Mouse (Mus musculus): ENCODE results near the gene Bok. TPM values are rescaled to one million over a fixed set of nuclear protein-coding genes. Genes with fewer than 3 reads are reported as not detected.

Gene Bok
- polyA plus RNA-seq, 1 experiment, result 3.1 TPM

- TF ChIP-seq CTCF (IDR thresholded peaks at IDR 0.05; ENCODE audit: control insufficient read depth, insufficient read depth, low read length), result no peak
- Histone ChIP-seq H3K4me1 (ENCODE audit: control insufficient read depth, insufficient read depth, low read length) (peaks cover 2% of the 10 kb centered on the region; the same call in 1 of the 2 replicates), H3K27ac (ENCODE audit: control insufficient read depth, insufficient read depth, low read depth, low read length, poor library complexity) (no peak overlapping the region), H3K4me3 (replicated peaks; ENCODE audit: control insufficient read depth, low read depth, low read length) (no peak overlapping the region)
- 6% methylated on average over 7 of the region's 7 CpGs for WGBS
Measured at GRCm38 (mm10) chr1:93679889-93680568, 5.4 kb upstream of the Bok start.

GRCm38 (mm10) chr1:93686245-93686960, 943 bp downstream of the Bok start:
- no peak for TF ChIP-seq CTCF (IDR thresholded peaks at IDR 0.05; ENCODE audit: control insufficient read depth, insufficient read depth, low read length)
- no peak for TF ChIP-seq POLR2A (IDR thresholded peaks at IDR 0.05; ENCODE audit: borderline replicate concordance, control insufficient read depth, low read depth, low read length)
- WGBS, result 12% methylated on average over 51 of the region's 51 CpGs
- H3K4me1 ChIP-seq (ENCODE audit: control insufficient read depth, insufficient read depth, low read length), result no peaks in the 10 kb centered on the region; the same call in 1 of the 2 replicates
- no peak overlapping the region for H3K4me3 ChIP-seq (replicated peaks; ENCODE audit: control insufficient read depth, low read depth, low read length)
- no peak overlapping the region for H3K27ac ChIP-seq (ENCODE audit: control insufficient read depth, insufficient read depth, low read depth, low read length, poor library complexity)

GRCm38 (mm10) chr1:93686961-93687320, 1.5 kb downstream of the Bok start:
- Histone ChIP-seq H3K4me3 (replicated peaks; ENCODE audit: control insufficient read depth, low read depth, low read length) (no peak overlapping the region), H3K27ac (ENCODE audit: control insufficient read depth, insufficient read depth, low read depth, low read length, poor library complexity) (no peak overlapping the region), H3K4me1 (ENCODE audit: control insufficient read depth, insufficient read depth, low read length) (no peaks in the 10 kb centered on the region; the same call in none of the 2 replicates)
- 83% methylated on average over 3 of the region's 3 CpGs for WGBS
- TF ChIP-seq POLR2A (IDR thresholded peaks at IDR 0.05; ENCODE audit: borderline replicate concordance, control insufficient read depth, low read depth, low read length) (no peak), CTCF (IDR thresholded peaks at IDR 0.05; ENCODE audit: control insufficient read depth, insufficient read depth, low read length) (no peak)

GRCm38 (mm10) chr1:93688154-93688553, 2.7 kb downstream of the Bok start:
- WGBS, result 74% methylated on average over 8 of the region's 8 CpGs
- 0 out of 2 replicates have a peak overlapping the region, but pooled peaks have one; percentile 11 for H3K27ac ChIP-seq (ENCODE audit: control insufficient read depth, insufficient read depth, low read depth, low read length, poor library complexity)
- no peak overlapping the region for H3K4me3 ChIP-seq (replicated peaks; ENCODE audit: control insufficient read depth, low read depth, low read length)
- no peaks in the 10 kb centered on the region; the same call in none of the 2 replicates for H3K4me1 ChIP-seq (ENCODE audit: control insufficient read depth, insufficient read depth, low read length)
- TF ChIP-seq POLR2A (IDR thresholded peaks at IDR 0.05; ENCODE audit: borderline replicate concordance, control insufficient read depth, low read depth, low read length) (no peak), CTCF (IDR thresholded peaks at IDR 0.05; ENCODE audit: control insufficient read depth, insufficient read depth, low read length) (no peak)

GRCm38 (mm10) chr1:93689901-93690496, 4.5 kb downstream of the Bok start:
- H3K27ac ChIP-seq (ENCODE audit: control insufficient read depth, insufficient read depth, low read depth, low read length, poor library complexity), result no peak overlapping the region
- WGBS, result 75% methylated on average over 7 of the region's 7 CpGs
- H3K4me3 ChIP-seq (replicated peaks; ENCODE audit: control insufficient read depth, low read depth, low read length), result no peak overlapping the region
- no peak for TF ChIP-seq CTCF (IDR thresholded peaks at IDR 0.05; ENCODE audit: control insufficient read depth, insufficient read depth, low read length)
- TF ChIP-seq POLR2A (IDR thresholded peaks at IDR 0.05; ENCODE audit: borderline replicate concordance, control insufficient read depth, low read depth, low read length), result no peak
- H3K4me1 ChIP-seq (ENCODE audit: control insufficient read depth, insufficient read depth, low read length), result no peaks in the 10 kb centered on the region; the same call in none of the 2 replicates

- no peak overlapping the region for H3K4me3 ChIP-seq (replicated peaks; ENCODE audit: control insufficient read depth, low read depth, low read length)
- H3K4me1 ChIP-seq (ENCODE audit: control insufficient read depth, insufficient read depth, low read length), result no peaks in the 10 kb centered on the region; the same call in none of the 2 replicates
- TF ChIP-seq POLR2A (IDR thresholded peaks at IDR 0.05; ENCODE audit: borderline replicate concordance, control insufficient read depth, low read depth, low read length) (no peak), CTCF (IDR thresholded peaks at IDR 0.05; ENCODE audit: control insufficient read depth, insufficient read depth, low read length) (no peak)
- H3K27ac ChIP-seq (ENCODE audit: control insufficient read depth, insufficient read depth, low read depth, low read length, poor library complexity), result no peak overlapping the region
- WGBS, result 86% methylated on average over 8 of the region's 8 CpGs
Measured at GRCm38 (mm10) chr1:93691106-93691505, 5.6 kb downstream of the Bok start.

- H3K4me3 ChIP-seq (replicated peaks; ENCODE audit: control insufficient read depth, low read depth, low read length), result no peak overlapping the region
- no peak overlapping the region for H3K27ac ChIP-seq (ENCODE audit: control insufficient read depth, insufficient read depth, low read depth, low read length, poor library complexity)
- no peaks in the 10 kb centered on the region; the same call in 1 of the 2 replicates for H3K4me1 ChIP-seq (ENCODE audit: control insufficient read depth, insufficient read depth, low read length)
- 24% methylated on average over 10 of the region's 10 CpGs for WGBS
- no peak for TF ChIP-seq POLR2A (IDR thresholded peaks at IDR 0.05; ENCODE audit: borderline replicate concordance, control insufficient read depth, low read depth, low read length)
- TF ChIP-seq CTCF (IDR thresholded peaks at IDR 0.05; ENCODE audit: control insufficient read depth, insufficient read depth, low read length), result no peak
Measured at GRCm38 (mm10) chr1:93691786-93692357, 6.4 kb downstream of the Bok start.

- no peaks in the 10 kb centered on the region; the same call in 1 of the 2 replicates for H3K4me1 ChIP-seq (ENCODE audit: control insufficient read depth, insufficient read depth, low read length)
- WGBS, result 87% methylated on average over 9 of the region's 9 CpGs
- TF ChIP-seq POLR2A (IDR thresholded peaks at IDR 0.05; ENCODE audit: borderline replicate concordance, control insufficient read depth, low read depth, low read length), result no peak
- TF ChIP-seq CTCF (IDR thresholded peaks at IDR 0.05; ENCODE audit: control insufficient read depth, insufficient read depth, low read length), result no peak
- H3K4me3 ChIP-seq (replicated peaks; ENCODE audit: control insufficient read depth, low read depth, low read length), result no peak overlapping the region
- H3K27ac ChIP-seq (ENCODE audit: control insufficient read depth, insufficient read depth, low read depth, low read length, poor library complexity), result no peak overlapping the region
Measured at GRCm38 (mm10) chr1:93692773-93693172, 7.3 kb downstream of the Bok start.

Measured in bone marrow, adult 2 months (tissue).